Mouse (Mus musculus): ENCODE measurements around the gene Chmp4b. TPM values are rescaled to one million over a fixed set of nuclear protein-coding genes. Genes with fewer than 3 reads are reported as not detected.
A peak's percentile ranks its signal among the peaks of the same experiment; 100 is the strongest.

The Chmp4b gene
- total RNA-seq (2021) = 100 to 1,000 TPM; 215 to 218 TPM

DNA sequence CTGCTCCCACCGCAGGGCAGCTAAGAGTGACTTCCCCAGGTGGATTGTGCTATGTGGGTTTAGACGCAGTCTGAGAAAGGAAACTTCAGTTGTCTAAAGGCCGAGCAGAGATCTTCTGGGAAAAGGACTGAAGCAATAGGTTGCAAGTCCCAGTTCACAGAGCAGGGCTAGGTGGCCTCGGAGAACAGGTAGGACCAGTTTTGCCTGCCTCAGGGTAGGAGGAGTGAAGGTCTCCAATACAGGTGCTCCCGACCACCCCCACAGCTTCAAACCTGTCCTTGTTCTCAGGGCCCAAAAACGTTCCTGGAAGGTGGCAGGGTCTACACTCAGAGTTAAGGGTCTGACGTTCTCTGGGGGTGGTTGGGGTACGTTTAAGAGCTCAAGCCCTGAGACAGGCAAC is at the start of gene Chmp4b:
Gene Chmp4b (plus strand): TSS at position 343 of the 400 bp plus-strand sequence.
- DNase-seq (ENCODE audit: low spot score in 2 of 2) = no peak
- intact Hi-C loops (cut with DNase I) = no loop called here

DNA sequence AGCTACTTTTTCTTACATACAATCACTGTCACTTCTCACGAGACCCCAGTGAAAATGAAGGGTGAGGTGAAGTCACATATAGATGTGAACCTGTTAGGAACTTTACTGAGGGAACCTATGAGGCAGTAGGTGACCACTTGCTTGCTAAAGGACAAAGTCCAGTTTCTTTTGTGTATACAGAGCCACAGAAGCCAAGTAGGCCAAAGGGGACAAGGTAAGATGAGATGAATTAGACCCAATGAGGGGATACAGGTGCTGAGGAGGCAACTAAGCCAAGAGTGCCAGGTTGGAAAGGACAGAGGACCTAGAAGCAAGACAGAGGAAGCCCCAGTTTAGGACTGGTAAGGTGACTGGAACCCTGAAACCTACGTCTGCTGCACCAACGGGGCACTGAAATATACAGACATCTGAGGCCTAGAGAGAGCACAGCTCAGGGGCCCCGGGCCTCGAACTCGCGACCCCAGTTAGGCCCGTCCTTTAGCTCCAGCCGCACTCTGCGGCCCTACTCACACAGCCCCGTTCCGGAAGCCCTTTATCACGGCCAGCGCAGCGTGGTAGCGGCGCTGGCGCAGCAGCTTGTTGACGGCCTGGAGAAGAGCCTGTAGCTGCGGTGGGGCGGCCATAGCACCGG is 48.4 kb upstream of the Chmp4b start:
- DNase-seq (ENCODE audit: low spot score in 2 of 2) = no peak
- intact Hi-C loops (cut with DNase I) = no loop called here

DNA sequence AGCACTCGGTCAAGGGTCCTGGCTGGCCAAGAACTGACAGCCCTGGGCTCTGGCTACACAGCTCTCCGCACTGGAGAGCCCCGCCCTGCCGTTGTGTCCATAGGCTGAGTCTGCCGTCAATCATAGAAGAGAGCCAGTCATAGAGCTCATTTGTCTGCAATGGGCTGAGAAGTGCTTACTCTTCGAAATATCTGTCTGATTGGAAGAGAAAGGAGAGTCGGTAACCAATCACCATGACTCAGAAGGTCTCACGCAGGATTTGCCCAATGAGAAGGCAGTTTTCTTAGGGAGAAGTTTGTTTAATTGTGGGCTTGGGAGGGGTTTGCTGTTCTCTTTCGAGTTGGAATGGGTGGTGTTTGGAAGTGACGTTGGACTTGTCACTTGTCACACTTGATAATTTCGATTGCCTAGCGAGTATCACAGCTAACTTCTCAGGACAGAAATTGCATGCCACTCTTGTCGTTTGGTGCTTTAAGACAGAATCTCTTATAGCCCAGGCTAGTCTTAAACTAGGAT is 47.8 kb upstream of the Chmp4b start, which contains the start of gene Pxmp4:
Gene Pxmp4 (minus strand): TSS at position 71 of the 516 bp plus-strand sequence.
- intact Hi-C loops (cut with DNase I) = no loop called here
- DNase-seq (ENCODE audit: low spot score in 2 of 2) = peak; percentile 100

DNA sequence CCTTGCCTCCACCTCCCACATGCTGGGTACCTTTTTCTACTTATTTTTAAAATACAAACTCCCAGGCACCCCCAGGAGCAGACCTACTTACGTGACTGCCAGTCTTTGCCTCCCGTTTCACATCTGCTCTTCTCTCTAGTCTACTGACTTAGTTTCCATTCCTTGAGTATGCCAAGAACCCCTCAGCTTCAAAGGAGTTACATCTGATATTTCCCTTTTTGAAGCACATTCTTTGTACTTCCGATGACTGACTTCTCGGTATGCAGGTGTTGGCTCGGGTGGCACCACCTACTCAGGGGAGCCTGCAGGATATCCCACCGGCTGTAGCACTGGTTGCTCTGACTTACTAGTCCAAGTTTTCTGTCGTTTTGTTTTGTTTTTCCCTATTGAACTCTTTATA is 47.3 kb upstream of the Chmp4b start:
- no peak for DNase-seq (ENCODE audit: low spot score in 2 of 2)
- intact Hi-C loops (cut with DNase I) = no loop called here

DNA sequence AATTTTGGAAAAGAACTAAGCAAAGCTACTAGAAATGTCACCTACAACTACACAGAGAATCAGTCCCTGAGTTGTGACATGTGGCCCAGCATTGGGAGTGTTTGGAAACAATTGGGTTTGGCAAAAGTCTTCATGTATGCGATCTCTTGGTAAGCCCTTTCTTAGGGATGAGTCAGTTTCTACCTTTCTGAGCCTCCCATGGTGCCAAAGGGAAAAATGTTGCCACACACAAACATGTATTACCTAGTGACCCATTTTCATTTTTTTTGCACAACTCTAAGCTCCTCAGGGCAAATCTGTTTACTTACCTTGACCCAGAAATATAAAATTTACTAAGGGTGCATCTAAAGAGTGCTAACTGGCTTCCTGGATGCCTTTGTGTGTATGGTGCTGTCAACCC is 44.5 kb upstream of the Chmp4b start:
- intact Hi-C loops (cut with DNase I) = no loop called here
- DNase-seq (ENCODE audit: low spot score in 2 of 2) = no peak

DNA sequence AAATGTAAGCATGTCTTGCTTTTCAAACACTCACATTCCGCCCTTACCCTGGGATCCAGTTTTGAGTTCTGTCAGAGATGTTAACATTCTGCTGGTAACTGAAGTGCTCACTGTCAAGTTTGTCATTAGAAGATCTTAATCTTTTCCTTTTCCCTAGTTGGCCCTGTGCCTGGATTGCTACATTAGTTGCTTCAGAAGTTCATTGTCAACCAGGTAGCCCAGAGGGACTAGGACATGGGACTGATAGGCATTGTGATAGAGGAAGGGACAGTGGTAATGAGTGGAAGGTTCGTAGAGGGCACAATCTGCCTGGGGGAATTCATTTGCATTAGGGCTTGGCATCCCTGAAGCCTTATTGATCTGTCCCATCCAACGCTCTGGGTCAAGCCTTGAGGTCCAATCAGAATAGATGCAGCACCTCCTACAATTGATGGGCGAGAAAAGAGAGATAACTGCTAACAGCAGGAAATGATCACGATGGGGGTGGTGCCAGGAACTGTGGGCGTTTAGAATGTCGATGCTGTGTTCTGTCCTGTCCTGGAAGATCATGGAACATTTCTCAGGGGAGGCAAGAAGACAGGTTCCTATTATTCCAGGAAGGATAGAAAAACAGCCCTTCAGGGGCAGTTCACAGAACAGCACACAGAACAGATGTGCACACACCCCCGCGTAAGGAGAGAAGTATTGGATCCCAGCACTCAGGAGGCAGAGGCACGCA is 42.3 kb upstream of the Chmp4b start:
- intact Hi-C loops (cut with DNase I) = no loop called here

DNA sequence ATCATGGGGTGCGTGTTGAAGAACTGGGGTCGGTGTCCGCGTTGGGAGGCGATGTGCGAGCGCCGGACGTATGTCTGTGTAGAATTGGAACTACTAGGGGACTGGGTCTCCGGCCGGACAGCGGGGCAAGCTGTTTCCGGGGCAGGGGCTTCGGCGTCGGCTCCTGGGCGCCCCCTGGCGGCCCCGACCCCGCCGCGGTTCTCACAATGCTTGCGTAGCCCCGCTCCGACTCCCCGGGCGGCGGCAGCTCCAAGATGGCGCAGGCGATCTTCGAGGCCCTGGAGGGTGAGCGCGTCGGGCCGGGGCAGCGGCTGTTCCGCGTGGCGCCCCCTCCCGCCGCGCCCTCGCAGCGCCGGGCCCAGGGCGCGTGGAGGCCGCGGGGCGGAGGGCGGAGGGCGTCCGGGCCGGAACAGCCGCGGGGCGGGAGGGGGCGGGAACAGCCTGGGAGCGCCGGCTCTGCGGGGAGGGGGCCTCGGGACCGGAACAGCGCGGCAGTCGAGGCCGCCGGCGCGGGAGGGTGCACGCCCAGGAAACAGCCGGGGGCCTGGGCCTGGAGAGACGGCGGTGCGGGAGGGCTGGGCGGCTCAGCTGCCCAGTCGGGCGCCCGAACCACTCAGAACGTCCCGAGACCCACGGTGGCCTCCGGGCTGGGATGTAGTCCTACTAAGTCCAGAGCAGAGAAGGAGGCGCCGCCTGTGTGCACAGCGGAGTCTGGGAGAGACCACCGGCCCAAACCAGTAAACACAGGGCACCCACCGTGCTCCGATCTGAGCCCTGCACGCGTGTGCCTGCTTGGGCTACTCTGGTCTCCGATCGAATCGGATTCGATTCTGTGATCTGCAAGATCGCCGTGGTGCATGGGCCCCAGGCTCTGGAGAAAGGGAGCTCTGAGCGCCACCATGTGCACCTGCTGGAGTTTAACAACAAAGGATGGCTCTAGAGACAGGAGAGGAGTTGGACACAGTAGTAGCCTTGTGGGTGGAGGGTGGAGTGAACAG is 38.1 kb upstream of the Chmp4b start, which contains the start of the genes Zfp341 and 4930519P11Rik:
Gene Zfp341 (plus strand): TSS at position 180 of the 998 bp plus-strand sequence.
Gene 4930519P11Rik (minus strand): TSS at position 320 of the 998 bp plus-strand sequence.
- intact Hi-C loops (cut with DNase I) = loop anchor here (2.0 kb wide), 2 partner anchors 59 to 197 kb away; no protein-coding TSS in a partner anchor
- peak; percentile 88 to 89 for DNase-seq (ENCODE audit: low spot score in 2 of 2)

More for the DNA sequence above, 42.3 kb upstream of the Chmp4b start:
- no peak for DNase-seq (ENCODE audit: low spot score in 2 of 2)

DNA sequence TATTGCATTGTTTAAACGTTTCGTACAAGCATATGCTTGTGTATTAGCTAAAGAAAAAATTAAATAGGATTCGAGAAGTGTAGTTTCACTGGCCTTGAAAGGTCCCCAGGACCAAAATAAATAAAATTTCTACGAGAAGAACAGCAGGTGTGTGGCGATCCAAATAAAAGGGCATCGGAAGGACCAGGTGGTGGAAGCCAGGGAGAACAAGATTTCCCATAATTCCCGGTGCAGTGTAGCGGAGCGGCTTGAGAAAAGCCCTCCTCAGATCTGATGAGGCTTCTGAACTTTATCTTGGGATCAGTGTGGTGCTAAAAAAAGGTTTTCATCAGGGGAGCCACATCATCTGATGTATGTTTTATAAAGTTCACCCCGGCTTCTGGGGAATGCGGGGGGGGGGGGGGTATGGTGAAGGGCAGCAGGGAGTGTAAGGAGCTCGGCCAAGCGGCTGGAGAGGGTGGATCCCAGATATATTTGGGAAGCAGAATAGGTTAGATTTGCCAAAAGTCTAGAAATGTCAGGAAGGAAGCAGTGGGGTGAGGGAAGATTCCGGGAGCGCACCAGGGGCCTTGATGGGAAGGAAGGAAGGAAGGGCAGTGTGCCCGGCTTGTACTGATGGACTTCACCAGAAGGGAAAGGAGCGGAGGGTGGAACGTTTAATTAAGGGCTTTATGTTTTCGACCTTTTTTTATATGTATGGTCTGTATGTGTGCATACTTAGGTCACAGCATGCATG is 36.5 kb upstream of the Chmp4b start:
- intact Hi-C loops (cut with DNase I) = no loop called here
- DNase-seq (ENCODE audit: low spot score in 2 of 2) = no peak

DNA sequence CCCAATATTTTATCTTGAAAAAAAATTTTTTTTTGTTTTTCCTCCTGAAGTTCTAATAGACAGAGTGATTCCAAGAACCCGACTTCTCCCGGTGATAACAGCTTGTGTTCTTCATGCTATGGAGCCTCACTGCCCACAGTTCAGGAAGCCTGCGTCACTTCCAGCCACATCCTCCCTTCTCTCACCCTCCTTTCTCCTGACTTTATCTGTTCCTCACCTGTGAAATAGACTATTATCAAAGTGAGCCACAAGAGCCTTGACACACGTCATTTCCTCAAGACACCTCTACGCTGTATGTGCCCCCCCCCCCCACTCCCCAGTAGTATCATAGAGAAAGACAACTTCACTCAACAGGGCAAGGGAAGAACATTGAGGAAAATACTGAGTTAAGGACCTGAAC is 35.8 kb upstream of the Chmp4b start:
- intact Hi-C loops (cut with DNase I) = no loop called here
- DNase-seq (ENCODE audit: low spot score in 2 of 2) = no peak

DNA sequence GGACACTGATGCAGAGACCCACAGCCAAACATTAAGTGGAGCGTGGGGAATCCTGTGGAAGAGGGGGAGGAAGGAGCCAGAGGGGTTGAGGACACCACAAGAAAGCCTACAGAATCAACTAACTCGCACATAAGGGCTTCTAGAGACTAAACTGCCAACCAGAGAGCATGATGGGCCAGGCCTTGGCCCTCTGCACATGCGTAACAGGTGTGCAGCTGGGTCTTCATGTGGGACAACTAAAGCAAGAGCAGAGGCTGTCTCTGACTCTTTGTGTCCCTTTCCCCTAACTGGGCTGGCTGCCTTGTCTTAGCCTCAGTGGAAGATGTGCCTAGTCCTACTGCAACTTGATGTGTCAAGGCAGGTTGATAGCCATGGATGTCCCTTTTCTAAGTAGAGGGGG is 34.4 kb upstream of the Chmp4b start:
- DNase-seq (ENCODE audit: low spot score in 2 of 2) = no peak
- intact Hi-C loops (cut with DNase I) = no loop called here

DNA sequence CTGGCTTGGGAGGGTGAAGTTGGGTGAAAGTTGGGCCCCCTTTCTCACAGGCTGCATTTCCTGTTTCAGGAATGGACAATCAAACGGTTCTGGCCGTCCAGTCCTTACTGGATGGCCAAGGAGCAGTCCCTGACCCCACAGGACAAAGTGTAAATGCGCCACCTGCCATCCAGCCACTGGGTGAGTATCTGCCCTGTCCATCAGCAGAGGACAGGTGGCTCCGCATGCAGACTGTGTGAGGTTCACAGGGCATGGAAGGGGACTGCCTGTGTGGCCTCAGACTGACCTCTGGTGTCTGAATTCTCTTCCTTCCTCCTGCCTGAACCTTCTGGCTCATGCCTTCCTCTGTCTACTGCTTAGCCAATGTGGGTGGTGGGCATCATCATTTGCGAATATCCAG is 29.8 kb upstream of the Chmp4b start:
- no peak for DNase-seq (ENCODE audit: low spot score in 2 of 2)
- intact Hi-C loops (cut with DNase I) = no loop called here

DNA sequence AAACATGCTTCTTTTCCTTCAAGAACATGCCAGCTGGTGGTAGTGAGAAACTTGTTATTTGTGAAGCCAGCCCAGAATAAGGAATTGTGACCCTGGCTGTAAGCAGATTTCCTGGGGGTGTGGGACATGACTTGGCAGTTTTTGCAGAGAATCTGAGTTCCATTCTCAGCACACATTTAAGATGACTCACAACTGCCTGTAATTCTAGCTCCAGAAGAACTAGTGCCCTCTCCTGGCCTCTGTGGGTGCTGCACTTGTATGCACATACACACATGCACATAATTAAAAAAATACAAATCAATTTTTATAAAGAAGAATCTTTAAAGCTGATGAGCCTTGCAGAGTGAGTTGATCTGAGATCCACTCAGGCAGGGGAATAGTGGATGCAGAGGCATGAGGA is 27.4 kb upstream of the Chmp4b start:
- no peak for DNase-seq (ENCODE audit: low spot score in 2 of 2)
- intact Hi-C loops (cut with DNase I) = no loop called here

DNA sequence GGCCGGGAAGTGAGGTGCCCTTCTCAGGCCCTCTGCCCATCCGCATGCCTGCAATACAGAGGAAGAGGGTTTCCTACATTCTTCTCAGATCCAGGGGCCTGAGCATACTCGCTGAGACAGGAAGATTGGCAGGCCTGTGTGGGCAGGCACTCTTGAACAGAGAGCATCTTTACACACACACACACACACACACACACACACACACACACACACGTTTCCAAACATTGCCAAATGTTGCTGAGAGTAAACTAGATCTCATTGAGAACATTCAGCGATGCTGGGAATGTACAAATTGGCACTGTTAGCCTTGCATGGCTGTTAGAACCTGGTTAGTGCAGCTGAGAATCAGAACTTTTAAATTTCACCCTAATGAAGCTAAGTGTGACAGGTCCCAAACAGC is 21.0 kb upstream of the Chmp4b start:
- intact Hi-C loops (cut with DNase I) = no loop called here
- DNase-seq (ENCODE audit: low spot score in 2 of 2) = no peak

DNA sequence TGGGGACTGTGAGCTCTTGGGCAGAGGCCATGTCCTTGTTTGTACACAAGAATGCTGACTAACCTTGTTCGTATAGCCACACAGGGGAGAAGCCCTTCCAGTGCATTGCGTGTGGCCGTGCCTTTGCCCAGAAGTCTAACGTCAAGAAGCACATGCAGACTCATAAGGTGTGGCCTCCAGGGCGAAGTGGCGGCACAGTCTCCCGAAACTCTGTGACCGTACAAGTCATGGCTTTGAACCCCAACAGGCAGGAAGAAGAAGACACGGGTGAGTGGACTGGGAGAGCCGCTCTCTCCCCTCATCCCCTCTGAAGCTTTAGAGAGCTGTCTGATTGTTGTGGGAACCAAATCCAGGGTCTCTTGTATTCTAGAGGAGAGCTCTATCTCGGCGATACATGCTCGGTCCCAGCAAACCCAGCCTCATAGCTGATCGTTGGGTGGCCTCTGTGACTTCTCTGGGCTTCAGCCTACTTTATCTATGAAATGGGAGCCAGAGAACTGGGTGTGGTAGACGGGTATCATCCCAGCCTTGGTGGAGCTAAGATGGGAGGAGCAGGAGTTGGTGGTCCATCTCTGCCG is 19.2 kb upstream of the Chmp4b start:
- DNase-seq (ENCODE audit: low spot score in 2 of 2) = no peak
- intact Hi-C loops (cut with DNase I) = no loop called here

DNA sequence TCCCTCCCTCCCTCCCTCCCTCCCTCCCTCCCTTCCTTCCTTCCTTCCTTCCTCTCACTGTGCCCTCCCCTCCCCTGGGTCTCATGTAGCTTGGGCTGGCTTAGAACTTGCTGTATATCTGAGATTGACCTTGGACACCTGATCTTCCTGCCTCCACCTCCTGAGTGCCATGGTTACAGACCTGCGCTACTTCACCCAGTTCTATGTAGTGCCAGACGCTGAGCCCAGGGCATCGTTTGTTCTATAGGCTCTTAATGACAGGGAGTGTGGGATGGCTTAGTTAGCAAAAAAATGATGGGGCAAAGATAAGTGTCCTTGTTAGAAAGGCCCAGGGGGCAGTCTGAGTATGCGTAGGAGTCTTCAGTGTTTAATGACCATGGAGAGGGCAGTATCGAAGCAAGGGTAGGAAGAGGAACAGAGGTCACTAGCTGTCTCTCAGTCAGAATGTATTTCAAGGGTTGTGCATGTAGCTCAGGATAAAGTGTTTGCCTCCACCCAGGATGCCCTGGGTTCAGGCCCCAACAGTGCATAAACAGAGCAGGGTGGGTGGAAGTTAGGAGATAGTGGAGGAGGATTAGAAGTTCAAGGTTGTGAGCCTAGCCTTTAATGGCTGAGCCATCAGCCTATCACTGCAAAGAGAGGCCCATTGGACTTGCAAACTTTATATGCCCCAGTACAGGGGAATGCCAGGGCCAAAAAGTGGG is 18.3 kb upstream of the Chmp4b start:
- no peak for DNase-seq (ENCODE audit: low spot score in 2 of 2)
- intact Hi-C loops (cut with DNase I) = no loop called here

DNA sequence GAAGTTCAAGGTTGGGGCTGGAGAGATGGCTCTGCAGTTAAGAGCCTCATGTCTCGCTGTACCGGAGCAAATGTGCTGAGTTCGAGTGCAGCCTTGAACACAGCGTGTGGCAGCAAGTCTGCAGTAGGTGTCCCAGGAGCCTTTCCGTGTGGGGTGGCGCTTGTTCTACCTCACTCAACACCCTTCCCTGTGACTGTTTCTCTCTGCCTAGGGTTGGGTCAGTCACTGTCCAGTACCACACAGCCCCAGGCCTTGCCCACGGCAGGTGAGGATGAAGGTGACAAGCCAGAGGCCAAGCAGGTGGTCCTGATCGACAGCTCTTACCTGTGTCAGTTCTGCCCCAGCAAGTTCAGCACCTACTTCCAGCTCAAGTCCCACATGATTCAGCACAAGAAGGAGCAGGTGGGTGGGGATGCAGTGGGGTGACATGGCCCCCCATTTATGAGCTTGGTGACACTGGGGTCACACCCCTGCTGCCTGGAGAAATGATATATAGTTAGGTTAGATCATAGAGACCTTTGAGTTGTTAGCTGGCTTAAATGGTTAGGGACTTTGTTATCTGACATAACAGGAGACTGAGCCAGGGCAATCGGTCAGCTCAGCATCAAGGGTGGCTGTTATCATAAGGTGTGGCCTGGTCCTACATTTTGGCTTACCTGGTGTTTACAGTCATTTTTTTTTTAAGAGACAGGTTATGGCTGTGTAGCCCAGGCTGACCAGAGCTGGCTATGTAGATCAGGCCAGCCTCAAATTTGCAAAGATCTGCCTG is 17.4 kb upstream of the Chmp4b start:
- intact Hi-C loops (cut with DNase I) = no loop called here
- DNase-seq (ENCODE audit: low spot score in 2 of 2) = no peak

DNA sequence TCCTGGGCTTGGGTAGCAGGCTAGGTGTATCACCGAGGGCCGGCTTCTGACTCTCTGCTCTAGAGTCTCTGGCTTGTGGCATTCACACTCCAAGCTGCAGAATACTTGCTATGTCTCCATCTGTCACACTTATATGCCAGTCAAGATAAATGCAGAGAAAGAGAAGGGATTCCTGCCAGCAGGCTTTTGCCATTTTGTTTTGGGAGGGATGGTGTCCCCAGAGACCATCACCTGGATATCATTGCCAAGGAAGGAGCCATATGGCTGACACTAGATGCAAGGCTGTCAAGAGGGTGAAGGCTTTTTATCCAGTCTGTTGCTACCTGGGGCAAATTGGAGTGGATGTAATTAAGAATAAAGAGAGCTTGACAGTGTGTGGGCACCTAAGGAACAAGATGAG is 15.7 kb upstream of the Chmp4b start:
- no peak for DNase-seq (ENCODE audit: low spot score in 2 of 2)
- intact Hi-C loops (cut with DNase I) = no loop called here
